In genomic region chr9:35363936-35364335, GRCm38 (mm10) we compare ENCODE assay signal across 11 mouse cellular contexts. TPM values are rescaled to one million over a fixed set of nuclear protein-coding genes. Genes with fewer than 3 reads are reported as not detected.
DNase-seq lines count a peak whose midpoint lies in the region; ATAC-seq lines count a peak whose summit lies in the region.
"Had no signal": no experiment of that assay in that cellular context is flagged by ENCODE, and none has a peak within 500 bp of the region (broad histone marks: within the 10 kb centered on the region; RNA-seq: fewer than 3 reads in every experiment).

No protein-coding gene starts in this region.

- no peak overlapping the region for H3K4me3 ChIP-seq in heart, embryonic 15.5 days
- no peak overlapping the region for H3K4me3 ChIP-seq in heart, embryonic 12.5 days
- H3K4me3 ChIP-seq in embryonic facial prominence, embryonic 13.5 days = no peak overlapping the region

- 0 out of 2 replicates have a peak, but pooled peaks have one; percentile 37 for ATAC-seq in heart, embryonic 15.5 days (replicated peaks; ENCODE audit: insufficient number of reproducible peaks, insufficient read depth, low FRiP score, low read depth)
- ATAC-seq in heart, embryonic 12.5 days (ENCODE audit: insufficient number of reproducible peaks, low FRiP score) = no peak
- no peak for ATAC-seq in embryonic facial prominence, embryonic 13.5 days (ENCODE audit: insufficient number of reproducible peaks, insufficient read depth, low FRiP score, low TSS enrichment, low read depth)
- ATAC-seq: CD4-positive, CD25-positive, alpha-beta regulatory T cell, adult 4 months had no signal

- H3K4me2 ChIP-seq in heart, embryonic 15.5 days = no peak overlapping the region
- H3K4me2 ChIP-seq in heart, embryonic 12.5 days = no peak overlapping the region
- no peak overlapping the region for H3K4me2 ChIP-seq in embryonic facial prominence, embryonic 13.5 days
- H3K4me2 ChIP-seq: heart, embryonic 11.5 days had no signal

- H3K9ac ChIP-seq in heart, embryonic 15.5 days = no peak overlapping the region
- no peak overlapping the region for H3K9ac ChIP-seq in heart, embryonic 12.5 days
- H3K9ac ChIP-seq in embryonic facial prominence, embryonic 13.5 days = 0 out of 2 replicates have a peak overlapping the region, but pooled peaks have one; percentile 27

- H3K9me3 ChIP-seq in heart, embryonic 15.5 days (replicated peaks) = no peaks in the 10 kb centered on the region
- H3K9me3 ChIP-seq in heart, embryonic 12.5 days (replicated peaks) = no peaks in the 10 kb centered on the region
- no peaks in the 10 kb centered on the region for H3K9me3 ChIP-seq in embryonic facial prominence, embryonic 13.5 days

- H3K27me3 ChIP-seq in heart, embryonic 15.5 days = no peaks in the 10 kb centered on the region
- no peaks in the 10 kb centered on the region for H3K27me3 ChIP-seq in heart, embryonic 12.5 days (replicated peaks)
- no peaks in the 10 kb centered on the region for H3K27me3 ChIP-seq in embryonic facial prominence, embryonic 13.5 days

- WGBS in heart, embryonic 15.5 days = 37% methylated on average over 4 of the region's 4 CpGs
- WGBS in heart, embryonic 12.5 days = 36% methylated on average over 4 of the region's 4 CpGs
- WGBS in embryonic facial prominence, embryonic 13.5 days = 48% methylated on average over 4 of the region's 4 CpGs

- H3K36me3 ChIP-seq in heart, embryonic 15.5 days = no peaks in the 10 kb centered on the region
- no peaks in the 10 kb centered on the region for H3K36me3 ChIP-seq in heart, embryonic 12.5 days
- H3K36me3 ChIP-seq in embryonic facial prominence, embryonic 13.5 days = no peaks in the 10 kb centered on the region

- no peak overlapping the region for H3K27ac ChIP-seq in heart, embryonic 15.5 days
- no peak overlapping the region for H3K27ac ChIP-seq in heart, embryonic 12.5 days (ENCODE audit: poor library complexity, severe bottlenecking)
- H3K27ac ChIP-seq in embryonic facial prominence, embryonic 13.5 days = peak overlapping the region; percentile 94

- peak; percentile 29 for DNase-seq in right cerebral cortex, adult 18-20 months
- no peak for DNase-seq in right cerebral cortex, postnatal 4 days
- DNase-seq in spleen, postnatal 36 days (ENCODE audit: low spot score in 2 of 2) = no peak
- DNase-seq in thymus, postnatal 25 days = no peak
- DNase-seq in kidney, postnatal 14 days = no peak
- DNase-seq: kidney, adult 18-20 months had no signal

- H3K4me1 ChIP-seq in heart, embryonic 15.5 days (replicated peaks) = peaks cover 47% of the 10 kb centered on the region
- H3K4me1 ChIP-seq in heart, embryonic 12.5 days (replicated peaks) = peaks cover 48% of the 10 kb centered on the region
- H3K4me1 ChIP-seq in embryonic facial prominence, embryonic 13.5 days = peaks cover 66% of the 10 kb centered on the region

RNA-seq across cellular contexts. Expression of gene Cdon, which starts 57.0 kb away (rescaled TPM):
- 6.8 and 7.5 TPM in 2 replicates for polyA plus RNA-seq in heart, embryonic 15.5 days (2015; fragmentation: Nextera tagmentation; extraction: Ambion mirVana)
- polyA plus RNA-seq in heart, embryonic 12.5 days (2016; fragmentation: Nextera tagmentation; extraction: Ambion mirVana) = 7.0 and 8.2 TPM in 2 replicates
- 20.7 and 21.4 TPM in 2 replicates for polyA plus RNA-seq in embryonic facial prominence, embryonic 13.5 days (2015; fragmentation: Nextera tagmentation; extraction: Ambion mirVana)
